Mouse (Mus musculus): Measurements from ENCODE around the gene Phykpl. TPM values are rescaled to one million over a fixed set of nuclear protein-coding genes. Genes with fewer than 3 reads are reported as not detected.

Phykpl gene
- polyA plus RNA-seq, 1 experiment from 2014 or later: 14.5 TPM

DNA sequence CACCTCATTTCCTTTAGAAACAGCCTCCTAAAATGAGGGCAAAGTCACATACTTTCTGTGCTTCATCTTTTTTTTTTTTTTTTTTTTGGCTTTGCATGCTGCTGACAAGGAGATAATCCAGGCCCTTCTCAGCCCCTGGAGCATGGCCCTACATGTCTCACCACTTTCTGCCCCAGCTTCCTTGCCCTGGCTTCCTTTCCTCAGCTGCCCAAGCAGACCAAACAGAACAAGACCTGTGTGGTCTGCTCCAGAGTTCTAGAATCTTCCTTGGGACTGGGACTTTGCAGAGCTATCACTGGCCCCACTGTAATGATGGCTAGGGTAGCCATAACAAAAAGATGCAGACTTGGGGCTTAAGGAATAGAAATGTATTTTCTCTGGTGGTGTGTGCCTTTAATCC is 5.4 kb downstream of the Phykpl start:
- DNase-seq: no peak
- H3K36me3 ChIP-seq (replicated peaks; ENCODE audit: insufficient read depth, low read length): peaks cover 69% of the 10 kb centered on the region
- TF ChIP-seq CTCF (IDR thresholded peaks at IDR 0.05; ENCODE audit: low read depth): no peak
- no peak for TF ChIP-seq EP300 (IDR thresholded peaks at IDR 0.05; ENCODE audit: low read depth)

GRCm38 (mm10) chr11:51591168-51591567 is 6.6 kb downstream of the Phykpl start:
- no peak for ATAC-seq
- Histone ChIP-seq H3K4me1 (ENCODE audit: insufficient read depth) (peaks cover 6% of the 10 kb centered on the region; the same call in 1 of the 2 replicates), H3K27ac (ENCODE audit: low read depth) (no peak overlapping the region), H3K4me3 (ENCODE audit: low read depth, low read length) (no peak overlapping the region), H3K9me3 (ENCODE audit: low read length) (no peaks in the 10 kb centered on the region), H3K4me2 (ENCODE audit: low read depth, low read length) (no peak overlapping the region), H3K27me3 (ENCODE audit: insufficient read depth, low read length) (no peaks in the 10 kb centered on the region), H3K36me3 (replicated peaks; ENCODE audit: insufficient read depth, low read length) (peaks cover 81% of the 10 kb centered on the region), H3K9ac (replicated peaks) (no peak overlapping the region)
- DNase-seq: no peak
- TF ChIP-seq CTCF (IDR thresholded peaks at IDR 0.05; ENCODE audit: low read depth) (no peak), EP300 (IDR thresholded peaks at IDR 0.05; ENCODE audit: low read depth) (no peak)
- 65% methylated on average over 7 of the region's 7 CpGs for WGBS (ENCODE audit: insufficient replicate concordance)

More for the DNA sequence above, 5.4 kb downstream of the Phykpl start:
- no peak overlapping the region for H3K4me2 ChIP-seq (ENCODE audit: low read depth, low read length)
- no peak overlapping the region for H3K27ac ChIP-seq (ENCODE audit: low read depth)
- H3K9ac ChIP-seq (replicated peaks): no peak overlapping the region
- H3K4me1 ChIP-seq (ENCODE audit: insufficient read depth): peaks cover 14% of the 10 kb centered on the region
- ATAC-seq: no peak
- no peaks in the 10 kb centered on the region for H3K27me3 ChIP-seq (ENCODE audit: insufficient read depth, low read length)
- no peak overlapping the region for H3K4me3 ChIP-seq (ENCODE audit: low read depth, low read length)
- no peaks in the 10 kb centered on the region for H3K9me3 ChIP-seq (ENCODE audit: low read length)

GRCm38 (mm10) chr11:51591915-51592314 is 7.4 kb downstream of the Phykpl start:
- ATAC-seq (no peak), DNase-seq (no peak)
- Histone ChIP-seq H3K4me3 (ENCODE audit: low read depth, low read length) (no peak overlapping the region), H3K9me3 (ENCODE audit: low read length) (no peaks in the 10 kb centered on the region), H3K9ac (replicated peaks) (no peak overlapping the region), H3K27ac (ENCODE audit: low read depth) (no peak overlapping the region), H3K4me2 (ENCODE audit: low read depth, low read length) (no peak overlapping the region), H3K27me3 (ENCODE audit: insufficient read depth, low read length) (no peaks in the 10 kb centered on the region), H3K36me3 (replicated peaks; ENCODE audit: insufficient read depth, low read length) (peaks cover 87% of the 10 kb centered on the region), H3K4me1 (ENCODE audit: insufficient read depth) (no peaks in the 10 kb centered on the region; the same call in 1 of the 2 replicates)
- 82% methylated on average over 7 of the region's 7 CpGs for WGBS (ENCODE audit: insufficient replicate concordance)
- TF ChIP-seq EP300 (IDR thresholded peaks at IDR 0.05; ENCODE audit: low read depth): no peak
- no peak for TF ChIP-seq CTCF (IDR thresholded peaks at IDR 0.05; ENCODE audit: low read depth)

DNA sequence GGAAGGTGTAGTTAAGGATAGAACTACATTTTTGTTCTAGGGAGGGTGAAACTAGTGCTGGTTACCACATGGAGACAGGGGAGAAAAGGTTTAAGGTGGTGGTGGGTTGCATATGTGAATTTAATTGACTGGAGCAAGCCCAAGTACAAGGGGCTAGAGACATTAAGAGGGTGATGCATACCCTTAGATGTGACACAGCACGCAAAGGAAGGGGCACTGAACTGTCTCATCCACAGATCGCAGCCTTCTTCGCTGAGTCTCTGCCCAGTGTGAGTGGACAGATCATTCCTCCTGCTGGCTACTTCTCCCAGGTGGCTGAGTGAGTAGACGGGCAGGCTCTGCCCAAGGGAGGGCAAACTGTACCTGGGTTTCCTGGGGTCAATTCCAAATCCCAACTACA is 8.8 kb downstream of the Phykpl start:
- ATAC-seq (no peak), DNase-seq (no peak)
- Histone ChIP-seq H3K27ac (ENCODE audit: low read depth) (no peak overlapping the region), H3K4me3 (ENCODE audit: low read depth, low read length) (no peak overlapping the region), H3K9ac (replicated peaks) (no peak overlapping the region), H3K27me3 (ENCODE audit: insufficient read depth, low read length) (no peaks in the 10 kb centered on the region), H3K4me2 (ENCODE audit: low read depth, low read length) (no peak overlapping the region), H3K36me3 (replicated peaks; ENCODE audit: insufficient read depth, low read length) (peaks cover 89% of the 10 kb centered on the region), H3K9me3 (ENCODE audit: low read length) (no peaks in the 10 kb centered on the region), H3K4me1 (ENCODE audit: insufficient read depth) (no peaks in the 10 kb centered on the region)
- TF ChIP-seq CTCF (IDR thresholded peaks at IDR 0.05; ENCODE audit: low read depth): no peak
- no peak for TF ChIP-seq EP300 (IDR thresholded peaks at IDR 0.05; ENCODE audit: low read depth)
- WGBS (ENCODE audit: insufficient replicate concordance): 95% methylated on average over 4 of the region's 4 CpGs

- Histone ChIP-seq H3K27ac (ENCODE audit: low read depth) (no peak overlapping the region), H3K27me3 (ENCODE audit: insufficient read depth, low read length) (no peaks in the 10 kb centered on the region), H3K9ac (replicated peaks) (no peak overlapping the region), H3K4me3 (ENCODE audit: low read depth, low read length) (no peak overlapping the region), H3K4me1 (ENCODE audit: insufficient read depth) (no peaks in the 10 kb centered on the region), H3K36me3 (replicated peaks; ENCODE audit: insufficient read depth, low read length) (peaks cover 91% of the 10 kb centered on the region), H3K4me2 (ENCODE audit: low read depth, low read length) (no peak overlapping the region), H3K9me3 (ENCODE audit: low read length) (no peaks in the 10 kb centered on the region)
- no peak for DNase-seq
- TF ChIP-seq EP300 (IDR thresholded peaks at IDR 0.05; ENCODE audit: low read depth): no peak
- no peak for TF ChIP-seq CTCF (IDR thresholded peaks at IDR 0.05; ENCODE audit: low read depth)
- ATAC-seq: peak; percentile 7; the same call in 1 of the 2 replicates
- 86% methylated on average over 6 of the region's 6 CpGs for WGBS (ENCODE audit: insufficient replicate concordance)
These were observed 9.3 kb downstream of the Phykpl start for GRCm38 (mm10) chr11:51593849-51594248.

DNA sequence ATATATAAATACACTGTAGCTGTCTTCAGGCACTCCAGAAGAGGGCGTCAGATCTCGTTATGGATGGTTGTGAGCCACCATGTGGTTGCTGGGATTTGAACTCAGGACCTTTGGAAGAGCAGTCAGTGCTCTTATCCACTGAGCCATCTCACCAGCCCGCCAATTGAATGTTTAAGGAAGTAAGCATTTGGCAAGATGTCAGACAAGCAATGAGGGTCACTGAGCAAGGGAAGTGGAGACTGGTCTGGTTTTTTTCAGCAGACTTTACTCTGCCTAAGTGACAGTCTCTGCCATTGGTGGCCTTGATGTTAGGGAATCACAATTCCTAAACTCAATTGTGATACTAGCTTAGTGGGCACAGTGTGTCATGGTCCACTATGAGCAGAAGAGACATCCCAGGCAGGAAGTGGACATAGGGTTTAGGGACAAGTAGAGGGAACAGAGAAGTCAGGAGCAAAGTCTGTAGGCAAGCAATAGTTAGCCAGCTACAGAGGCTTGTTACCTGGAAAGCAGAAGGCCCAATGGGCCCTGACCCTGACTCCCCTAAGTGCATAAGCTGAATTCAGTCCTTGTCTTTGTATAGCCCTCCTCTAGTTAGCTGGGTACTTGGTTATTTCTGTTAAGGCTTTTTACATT is 10.3 kb downstream of the Phykpl start:
- TF ChIP-seq EP300 (IDR thresholded peaks at IDR 0.05; ENCODE audit: low read depth) (no peak), CTCF (IDR thresholded peaks at IDR 0.05; ENCODE audit: low read depth) (no peak)
- H3K27me3 ChIP-seq (ENCODE audit: insufficient read depth, low read length): no peaks in the 10 kb centered on the region
- peak; percentile 12; the same call in 1 of the 2 replicates for ATAC-seq
- H3K9me3 ChIP-seq (ENCODE audit: low read length): no peaks in the 10 kb centered on the region
- H3K4me1 ChIP-seq (ENCODE audit: insufficient read depth): no peaks in the 10 kb centered on the region
- no peak overlapping the region for H3K9ac ChIP-seq (replicated peaks)
- DNase-seq: no peak
- peaks cover 92% of the 10 kb centered on the region for H3K36me3 ChIP-seq (replicated peaks; ENCODE audit: insufficient read depth, low read length)
- no peak overlapping the region for H3K4me2 ChIP-seq (ENCODE audit: low read depth, low read length)
- H3K27ac ChIP-seq (ENCODE audit: low read depth): peak overlapping the region; percentile 26
- WGBS (ENCODE audit: insufficient replicate concordance): 46% methylated on average over 3 of the region's 3 CpGs
- H3K4me3 ChIP-seq (ENCODE audit: low read depth, low read length): no peak overlapping the region
